Mouse (Mus musculus): ENCODE results near the gene Rnaset2b.
"Not testable (repeated sequence)": the region's sequence is repeated elsewhere in the genome, so short reads cannot be mapped to it uniquely, and the experiment has no call there.

Rnaset2b gene

DNA sequence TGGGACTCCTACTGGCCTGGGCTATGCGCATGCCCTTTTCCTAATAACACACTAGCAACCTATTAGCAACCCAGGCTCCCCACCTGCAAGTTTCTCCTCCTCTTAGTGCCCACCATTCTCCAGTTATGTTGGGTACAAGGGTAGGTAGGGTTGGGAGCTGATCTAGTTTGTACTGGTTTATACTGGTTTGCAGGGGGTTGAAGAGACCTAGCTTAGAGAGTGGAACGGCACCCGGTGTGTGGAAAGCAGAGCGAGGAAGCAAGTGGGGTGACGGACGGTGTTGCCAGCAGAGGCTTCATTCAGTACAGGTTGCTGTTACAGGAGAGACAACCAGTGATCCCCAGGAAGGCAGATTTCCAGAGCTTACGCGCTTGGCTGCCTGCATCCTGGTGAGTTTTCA, at the start of gene Rnaset2b:
Rnaset2b (plus strand) TSS at position 301 of the 400 bp plus-strand sequence.
- not testable (repeated sequence) for DNase-seq (ENCODE audit: extremely low spot score, low read depth, low spot score)

- DNase-seq (ENCODE audit: extremely low spot score, low read depth, low spot score) = not testable (repeated sequence)
These were observed 38.8 kb upstream of the Rnaset2b start for GRCm38 (mm10) chr17:6931625-6932024.

DNA sequence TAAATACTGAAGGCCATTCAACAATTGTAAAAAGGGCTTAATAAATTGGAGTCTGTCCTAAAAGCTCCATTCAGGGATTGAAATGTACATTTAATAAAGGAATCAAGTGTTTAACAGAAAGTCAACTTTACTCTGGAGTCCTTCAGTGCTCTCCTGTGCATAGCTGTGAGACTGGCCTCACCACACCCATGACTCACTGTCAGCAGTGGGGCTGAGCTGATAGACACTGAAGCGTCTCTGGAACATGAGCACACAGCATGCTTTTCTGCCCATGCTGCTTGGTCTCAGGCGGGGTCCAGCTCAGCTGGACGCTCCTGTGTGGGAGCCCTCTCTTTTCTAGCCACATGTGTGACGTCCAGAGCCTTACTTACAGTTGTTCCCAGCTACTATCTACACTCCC, 27.9 kb upstream of the Rnaset2b start:
- DNase-seq (ENCODE audit: extremely low spot score, low read depth, low spot score) = not testable (repeated sequence)

DNA sequence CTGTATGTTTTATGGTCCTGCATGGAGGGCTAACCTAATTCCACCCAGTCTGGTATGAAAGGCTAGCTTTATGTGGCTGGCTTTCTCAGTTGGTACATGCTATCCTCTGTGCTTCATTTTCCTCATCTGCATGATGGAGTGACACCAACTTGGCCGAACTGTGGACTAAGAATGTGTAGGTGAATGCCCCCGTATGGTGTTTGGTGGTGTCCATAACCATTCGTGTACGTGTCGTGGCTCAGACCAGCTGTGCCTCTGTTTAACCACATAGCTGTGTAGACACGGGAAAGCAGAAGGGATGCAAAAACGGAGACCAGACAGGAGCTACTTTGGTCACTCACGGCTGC, 22.8 kb upstream of the Rnaset2b start:
- not testable (repeated sequence) for DNase-seq (ENCODE audit: extremely low spot score, low read depth, low spot score)

- DNase-seq (ENCODE audit: extremely low spot score, low read depth, low spot score) = not testable (repeated sequence)
These were observed 22.3 kb upstream of the Rnaset2b start, which contains the start of gene Rsph3b for GRCm38 (mm10) chr17:6947984-6948768. TSS of gene Rsph3b (minus strand) at chr17:6948682.

GRCm38 (mm10) chr17:6948769-6949228, 21.6 kb upstream of the Rnaset2b start:
- DNase-seq (ENCODE audit: extremely low spot score, low read depth, low spot score) = not testable (repeated sequence)

GRCm38 (mm10) chr17:6958881-6959280, 11.6 kb upstream of the Rnaset2b start:
- DNase-seq (ENCODE audit: extremely low spot score, low read depth, low spot score) = not testable (repeated sequence)

- DNase-seq (ENCODE audit: extremely low spot score, low read depth, low spot score) = not testable (repeated sequence)
These were observed 10.7 kb upstream of the Rnaset2b start for GRCm38 (mm10) chr17:6959543-6960259.

- DNase-seq (ENCODE audit: extremely low spot score, low read depth, low spot score) = not testable (repeated sequence)
These were observed 10.1 kb upstream of the Rnaset2b start for GRCm38 (mm10) chr17:6960349-6960748.

GRCm38 (mm10) chr17:6960776-6961175, 9.7 kb upstream of the Rnaset2b start, which contains the start of gene Tagap1:
TSS of gene Tagap1 (minus strand) at chr17:6961156.
- not testable (repeated sequence) for DNase-seq (ENCODE audit: extremely low spot score, low read depth, low spot score)

GRCm38 (mm10) chr17:6961181-6962000, 9.0 kb upstream of the Rnaset2b start:
- not testable (repeated sequence) for DNase-seq (ENCODE audit: extremely low spot score, low read depth, low spot score)

DNA sequence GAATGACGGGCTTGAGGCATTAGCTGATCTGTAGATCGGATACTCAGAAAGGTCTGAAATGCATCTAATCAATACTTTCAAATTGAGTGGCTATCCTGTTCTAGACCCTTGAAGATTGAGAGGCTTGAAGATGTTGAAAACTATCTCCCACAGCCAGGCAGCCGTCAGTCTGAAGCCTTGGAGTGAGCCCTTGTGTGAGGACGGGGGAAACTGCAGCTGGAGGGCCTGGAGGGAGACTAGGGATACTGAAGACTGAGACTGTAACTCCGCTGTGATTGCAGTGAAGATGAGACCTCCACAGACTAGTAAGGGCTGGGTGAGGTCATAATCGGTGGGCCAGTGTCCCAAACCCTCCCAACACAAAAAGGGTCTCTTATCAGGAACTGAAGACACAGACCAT, 8.1 kb upstream of the Rnaset2b start:
- DNase-seq (ENCODE audit: extremely low spot score, low read depth, low spot score) = not testable (repeated sequence)

- not testable (repeated sequence) for DNase-seq (ENCODE audit: extremely low spot score, low read depth, low spot score)
These were observed 7.5 kb upstream of the Rnaset2b start for GRCm38 (mm10) chr17:6962936-6963335.

DNA sequence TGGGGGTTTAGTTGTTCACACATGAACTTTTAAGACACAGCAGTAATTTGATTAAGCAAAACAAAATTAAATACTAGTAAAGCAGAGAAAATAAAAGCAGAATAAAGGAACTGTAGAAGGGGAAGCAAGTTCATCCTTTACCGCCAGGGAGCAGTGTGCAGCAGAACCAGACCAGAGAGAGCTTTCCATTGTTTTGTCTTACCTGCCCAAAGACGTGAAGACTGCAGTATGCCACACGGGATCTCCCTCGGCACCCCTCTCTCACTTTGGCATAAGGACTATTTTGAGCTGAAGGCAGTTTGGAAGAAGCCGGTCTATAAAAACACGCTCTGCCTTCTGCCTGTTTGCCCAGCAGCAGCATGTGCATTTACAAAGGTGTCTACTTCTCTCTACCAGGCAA, 5.1 kb upstream of the Rnaset2b start:
- not testable (repeated sequence) for DNase-seq (ENCODE audit: extremely low spot score, low read depth, low spot score)

GRCm38 (mm10) chr17:6967673-6968072, 2.8 kb upstream of the Rnaset2b start:
- DNase-seq (ENCODE audit: extremely low spot score, low read depth, low spot score) = not testable (repeated sequence)

GRCm38 (mm10) chr17:6971238-6971637, 804 bp downstream of the Rnaset2b start:
- DNase-seq (ENCODE audit: extremely low spot score, low read depth, low spot score) = not testable (repeated sequence)

DNA sequence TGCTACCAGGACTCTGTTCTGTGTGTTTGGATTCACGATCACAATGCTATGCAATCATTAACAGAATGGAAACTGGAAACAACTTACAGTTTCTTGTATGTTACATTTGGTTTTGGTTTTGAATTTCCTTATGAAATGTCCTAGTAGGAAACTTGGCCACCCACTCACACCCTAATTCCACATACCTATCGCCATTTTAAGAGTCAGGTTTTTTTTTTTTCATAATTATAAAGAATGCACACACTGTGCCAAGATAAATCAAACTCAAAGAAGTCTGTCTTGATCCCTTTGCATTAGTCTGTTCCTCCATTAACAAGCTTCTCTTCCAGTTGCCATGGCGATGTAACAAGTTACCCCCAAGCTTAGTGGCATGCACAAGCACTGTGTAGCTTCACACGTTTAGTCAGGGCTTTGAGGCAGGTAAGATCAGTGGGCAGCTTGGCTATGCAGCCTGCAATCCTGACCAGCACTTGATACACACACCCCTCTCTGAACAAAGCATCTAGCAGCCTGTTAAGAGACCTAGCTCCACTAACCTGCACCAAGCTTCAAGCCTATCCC, 2.5 kb downstream of the Rnaset2b start:
- not testable (repeated sequence) for DNase-seq (ENCODE audit: extremely low spot score, low read depth, low spot score)

GRCm38 (mm10) chr17:6974985-6975384, 4.6 kb downstream of the Rnaset2b start:
- DNase-seq (ENCODE audit: extremely low spot score, low read depth, low spot score) = not testable (repeated sequence)

- DNase-seq (ENCODE audit: extremely low spot score, low read depth, low spot score) = not testable (repeated sequence)
These were observed 8.1 kb downstream of the Rnaset2b start, which contains the start of gene Gm49721 for GRCm38 (mm10) chr17:6978287-6979248. TSS of gene Gm49721 (plus strand) at chr17:6978904.

Measured in hindlimb bud, embryonic 11.5 days (tissue).